Comparison of ENCODE assay signal across 25 mouse cellular contexts in genomic region chr3:57302886-57303285, GRCm38 (mm10). TPM values are rescaled to one million over a fixed set of nuclear protein-coding genes. Genes with fewer than 3 reads are reported as not detected.
DNase-seq lines count a peak whose midpoint lies in the region; ATAC-seq and TF ChIP-seq lines count a peak whose summit lies in the region.
"Had no signal": no experiment of that assay in that cellular context is flagged by ENCODE, and none has a peak within 500 bp of the region (broad histone marks: within the 10 kb centered on the region; RNA-seq: fewer than 3 reads in every experiment).

No protein-coding gene starts in this region.

- H3K4me3 ChIP-seq in embryonic facial prominence, embryonic 10.5 days = no peak overlapping the region
- H3K4me3 ChIP-seq in embryonic facial prominence, embryonic 13.5 days = no peak overlapping the region
- no peak overlapping the region for H3K4me3 ChIP-seq in limb, embryonic 14.5 days (replicated peaks; ENCODE audit: low read length)
- no peak overlapping the region for H3K4me3 ChIP-seq in kidney, adult 2 months (ENCODE audit: insufficient read depth, low read depth, low read length)
- no peak overlapping the region for H3K4me3 ChIP-seq in neural tube, embryonic 15.5 days (replicated peaks)

- no peak for ATAC-seq in embryonic facial prominence, embryonic 13.5 days (ENCODE audit: insufficient number of reproducible peaks, insufficient read depth, low FRiP score, low TSS enrichment, low read depth)
- ATAC-seq in limb, embryonic 14.5 days (ENCODE audit: low FRiP score, low read depth) = 0 out of 2 replicates have a peak, but pooled peaks have one; percentile 14
- no peak for ATAC-seq in neural tube, embryonic 15.5 days (ENCODE audit: low FRiP score)
- ATAC-seq: forebrain, embryonic 14.5 days; inflammation-experienced regulatory T-cells, adult 6 months; intestine, embryonic 16.5 days; Patski had no signal

- peaks cover 17% of the 10 kb centered on the region for H3K4me1 ChIP-seq in embryonic facial prominence, embryonic 10.5 days
- H3K4me1 ChIP-seq in embryonic facial prominence, embryonic 13.5 days = peaks cover 26% of the 10 kb centered on the region
- H3K4me1 ChIP-seq in limb, embryonic 14.5 days (ENCODE audit: control insufficient read depth, insufficient read depth, low read length) = peaks cover 10% of the 10 kb centered on the region; the same call in 1 of the 2 replicates
- 0 out of 2 replicates have a peak, but pooled peaks cover 3% of the 10 kb centered on the region for H3K4me1 ChIP-seq in kidney, adult 2 months (ENCODE audit: control insufficient read depth, insufficient read depth, low read length)
- H3K4me1 ChIP-seq in neural tube, embryonic 15.5 days = no peaks in the 10 kb centered on the region

- DNase-seq in heart, adult 11 months = peak; percentile 21
- no peak for DNase-seq in heart, postnatal 10 days
- DNase-seq in embryonic facial prominence, embryonic 10.5 days (ENCODE audit: low spot score) = peak; percentile 21
- DNase-seq in limb, embryonic 14.5 days (ENCODE audit: low spot score) = no peak
- no peak for DNase-seq in frontal cortex, adult 2 months (ENCODE audit: extremely low spot score in 1 of 2, low spot score in 1 of 2)
- no peak for DNase-seq in kidney, adult 2 months
- DNase-seq: adrenal gland, adult 2 months; adrenal gland, postnatal 14 days; cerebellum, adult 11 months; cerebellum, adult 2 months; cerebellum, adult 9-11 months; cerebellum, postnatal 25 days; forebrain, postnatal 0 days; gastrocnemius, postnatal 25 days; heart, postnatal 36 days had no signal

- TF ChIP-seq CTCF in kidney, adult 2 months (conservative IDR thresholded peaks at IDR 0.05; ENCODE audit: insufficient read depth, insufficient read length, low read depth, low read length) = no peak

- intact Hi-C loops in heart, postnatal 10 days (cut with DNase I) = no loop called here

- no peaks in the 10 kb centered on the region for H3K9me3 ChIP-seq in embryonic facial prominence, embryonic 10.5 days
- no peaks in the 10 kb centered on the region for H3K9me3 ChIP-seq in embryonic facial prominence, embryonic 13.5 days
- H3K9me3 ChIP-seq in limb, embryonic 14.5 days (ENCODE audit: control insufficient read depth, low read length) = no peaks in the 10 kb centered on the region
- H3K9me3 ChIP-seq in neural tube, embryonic 15.5 days (replicated peaks) = no peaks in the 10 kb centered on the region

- no peak overlapping the region for H3K9ac ChIP-seq in embryonic facial prominence, embryonic 13.5 days
- H3K9ac ChIP-seq in limb, embryonic 14.5 days (ENCODE audit: low read depth, low read length, severe bottlenecking) = no peak overlapping the region
- no peak overlapping the region for H3K9ac ChIP-seq in neural tube, embryonic 15.5 days (replicated peaks)
- H3K9ac ChIP-seq: forebrain, postnatal 0 days; hindbrain, embryonic 14.5 days had no signal

- no peak overlapping the region for H3K27ac ChIP-seq in embryonic facial prominence, embryonic 10.5 days (replicated peaks)
- peak overlapping the region; percentile 11; the same call in 1 of the 2 replicates for H3K27ac ChIP-seq in embryonic facial prominence, embryonic 13.5 days
- no peak overlapping the region; the same call in 1 of the 2 replicates for H3K27ac ChIP-seq in limb, embryonic 14.5 days (replicated peaks; ENCODE audit: low read depth, low read length)
- H3K27ac ChIP-seq in kidney, adult 2 months (ENCODE audit: insufficient read depth, low read depth, low read length) = no peak overlapping the region
- no peak overlapping the region for H3K27ac ChIP-seq in neural tube, embryonic 15.5 days (replicated peaks)
- H3K27ac ChIP-seq: hindbrain, embryonic 14.5 days; hindbrain, postnatal 0 days had no signal

- WGBS in embryonic facial prominence, embryonic 10.5 days = 48% methylated on average over 2 of the region's 2 CpGs
- 22% methylated on average over 2 of the region's 2 CpGs for WGBS in embryonic facial prominence, embryonic 13.5 days
- 33% methylated on average over 2 of the region's 2 CpGs for WGBS in limb, embryonic 14.5 days
- 53% methylated on average over 2 of the region's 2 CpGs for WGBS in kidney, adult 2 months
- 65% methylated on average over 2 of the region's 2 CpGs for WGBS in neural tube, embryonic 15.5 days

- H3K36me3 ChIP-seq in embryonic facial prominence, embryonic 10.5 days (replicated peaks) = no peaks in the 10 kb centered on the region
- H3K36me3 ChIP-seq in embryonic facial prominence, embryonic 13.5 days = no peaks in the 10 kb centered on the region
- no peaks in the 10 kb centered on the region for H3K36me3 ChIP-seq in limb, embryonic 14.5 days (ENCODE audit: control insufficient read depth, insufficient read depth, low read length)
- H3K36me3 ChIP-seq in kidney, adult 2 months (ENCODE audit: control insufficient read depth, insufficient read depth, low read length) = no peaks in the 10 kb centered on the region
- no peaks in the 10 kb centered on the region for H3K36me3 ChIP-seq in neural tube, embryonic 15.5 days

- H3K4me2 ChIP-seq in embryonic facial prominence, embryonic 13.5 days = no peak overlapping the region
- H3K4me2 ChIP-seq in limb, embryonic 14.5 days (replicated peaks; ENCODE audit: low read depth, low read length, severe bottlenecking) = no peak overlapping the region
- H3K4me2 ChIP-seq in neural tube, embryonic 15.5 days = no peak overlapping the region
- H3K4me2 ChIP-seq: heart, embryonic 11.5 days; hindbrain, embryonic 14.5 days had no signal

- H3K27me3 ChIP-seq in embryonic facial prominence, embryonic 10.5 days (replicated peaks; ENCODE audit: low read depth, poor library complexity, severe bottlenecking) = no peaks in the 10 kb centered on the region
- H3K27me3 ChIP-seq in embryonic facial prominence, embryonic 13.5 days = no peaks in the 10 kb centered on the region
- H3K27me3 ChIP-seq in limb, embryonic 14.5 days (ENCODE audit: control insufficient read depth, insufficient read depth, low read length) = no peaks in the 10 kb centered on the region
- H3K27me3 ChIP-seq in kidney, adult 2 months (replicated peaks; ENCODE audit: control insufficient read depth, insufficient read depth, low read length) = no peaks in the 10 kb centered on the region
- H3K27me3 ChIP-seq in neural tube, embryonic 15.5 days (replicated peaks) = no peaks in the 10 kb centered on the region
- H3K27me3 ChIP-seq: Patski had no signal

- no peak for TF ChIP-seq POLR2A in limb, embryonic 14.5 days (IDR thresholded peaks at IDR 0.05; ENCODE audit: borderline replicate concordance, extremely low read depth, insufficient read depth, insufficient read length)
- no peak for TF ChIP-seq POLR2A in kidney, adult 2 months (IDR thresholded peaks at IDR 0.05; ENCODE audit: low read depth, low read length)

RNA-seq across cellular contexts. Expression of gene Tm4sf1, which starts 1.1 kb away (rescaled TPM):
- 100 to 1,000 TPM; 107 to 124 TPM for total RNA-seq in heart, postnatal 10 days (2021)
- polyA plus RNA-seq in embryonic facial prominence, embryonic 10.5 days (2016; fragmentation: Nextera tagmentation; extraction: Ambion mirVana) = 4.1 and 7.9 TPM in 2 replicates
- polyA plus RNA-seq in embryonic facial prominence, embryonic 13.5 days (2015; fragmentation: Nextera tagmentation; extraction: Ambion mirVana) = 30.1 and 46.6 TPM in 2 replicates
- polyA plus RNA-seq in limb, embryonic 14.5 days (2012; rRNA removed) = 57.8 and 66.8 TPM in 2 replicates
- polyA plus RNA-seq in limb, embryonic 14.5 days (2014; fragmentation: Nextera tagmentation; extraction: Ambion mirVana) = 96.0 and 98.4 TPM in 2 replicates
- polyA plus RNA-seq in frontal cortex, adult 2 months (2012; rRNA removed) = 34.1 and 34.5 TPM in 2 replicates
- 119 and 157 TPM in 2 replicates for polyA plus RNA-seq in kidney, adult 2 months (2012; rRNA removed)
- 31.1 and 42.5 TPM in 2 replicates for polyA plus RNA-seq in neural tube, embryonic 15.5 days (2015; fragmentation: Nextera tagmentation; extraction: Ambion mirVana)
- total RNA-seq: common myeloid progenitor, adult 5-6 weeks had no signal
- polyA plus RNA-seq: inflammation-experienced regulatory T-cells, adult 6 months had no signal

Comparison
In these comparisons a context has a peak if more than half of its experiments do, and no peak if none do; other contexts are left out.
1. DNase-seq: peak in heart, adult 11 months (single experiment) and embryonic facial prominence, embryonic 10.5 days (single experiment); none in heart, postnatal 10 days (0 of 2), limb, embryonic 14.5 days (single experiment), frontal cortex, adult 2 months (0 of 2) and kidney, adult 2 months (single experiment).